Mouse (Mus musculus) heart, postnatal 25 days (tissue): ENCODE measurements around the gene Msi2. TPM values are rescaled to one million over a fixed set of nuclear protein-coding genes. Genes with fewer than 3 reads are reported as not detected.

Experiments
- DNase-seq: peaks from one replicate; pipeline ENCODE4 v3.0.0; 2022; ENCODE audit warnings: low spot score
- intact Hi-C: fragments of 180-260 bp; cut with DNase I; formaldehyde crosslinking; loops from one replicate; pipeline ENCODE4 v1.15.1; 2025
- total RNA-seq, 2 experiments: library from RNA; stranded (reverse); gene quantifications; 2 replicates each; pipeline ENCODE4 v1.2.3; 2021

Gene Msi2
- total RNA-seq, 2 experiments from 2014 or later = 191 to 211 TPM

DNA sequence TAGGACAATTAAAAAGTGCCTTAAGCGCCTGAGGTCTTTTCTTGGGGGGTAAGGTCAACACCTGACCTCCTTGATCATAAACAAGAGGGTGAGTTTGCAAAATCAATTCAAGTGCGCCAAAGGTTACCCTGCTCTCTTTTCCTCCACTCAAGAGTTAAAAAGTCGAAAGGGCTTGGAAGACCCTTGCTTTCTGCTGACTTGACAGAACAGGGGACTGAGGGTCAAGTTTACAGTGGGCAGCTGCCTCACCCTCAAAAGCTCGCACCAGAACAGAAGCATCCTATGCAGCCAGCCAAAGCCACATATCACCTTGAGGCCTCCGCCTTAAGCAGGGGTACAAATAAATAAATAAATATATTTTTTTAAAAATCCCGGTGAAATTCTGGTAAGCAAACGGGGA, 3.0 kb downstream of the Msi2 start:
- intact Hi-C loops = loop anchor here (2.0 to 5.0 kb wide), 2 partner anchors 76 to 93 kb away; no protein-coding TSS in a partner anchor

DNA sequence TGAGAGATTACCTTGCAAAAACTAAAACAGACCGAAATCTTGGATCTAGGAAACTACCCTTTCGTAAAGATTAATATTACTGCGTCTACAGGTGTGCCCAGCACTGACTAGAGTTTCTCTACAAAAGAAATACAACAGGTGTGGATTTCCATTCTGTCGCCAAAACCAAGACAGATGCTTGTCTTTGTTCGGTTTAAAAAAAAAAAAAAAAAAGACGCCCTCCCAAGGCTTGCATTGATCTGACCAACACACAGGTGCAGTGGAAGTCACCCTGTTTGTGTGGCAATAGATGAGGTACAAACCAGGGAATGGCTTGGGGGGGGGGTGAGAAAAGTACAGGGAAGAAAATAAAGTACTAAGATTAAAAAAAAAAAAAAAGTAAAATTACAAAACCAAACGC, 4.2 kb downstream of the Msi2 start:
- intact Hi-C loops = loop anchor here (2.0 kb wide), 1 partner anchor 75 kb away; no protein-coding TSS in a partner anchor
- DNase-seq = no peak

More for the DNA sequence above, 3.0 kb downstream of the Msi2 start:
- DNase-seq = no peak

DNA sequence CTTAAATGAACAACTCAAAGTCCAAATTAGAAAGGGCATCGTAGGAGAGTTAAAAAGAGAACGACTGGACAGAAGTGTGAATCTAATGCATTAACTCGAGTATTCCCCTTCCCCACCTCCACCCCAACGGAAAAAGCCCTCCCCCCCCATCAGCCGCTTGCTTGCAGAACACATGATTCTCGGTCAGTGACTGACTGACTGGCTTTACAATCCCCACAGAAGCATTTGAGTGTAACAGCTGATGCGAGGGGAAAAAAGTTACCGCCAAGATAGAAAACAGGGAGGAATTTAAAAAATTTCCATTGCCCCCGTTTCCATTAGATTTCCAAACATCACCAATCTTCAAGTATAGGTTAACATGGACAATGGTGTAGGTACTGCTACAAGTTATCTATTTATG, 4.8 kb downstream of the Msi2 start:
- intact Hi-C loops = loop anchor here (2.0 kb wide), 1 partner anchor 17 kb away; no protein-coding TSS in a partner anchor
- DNase-seq = no peak

DNA sequence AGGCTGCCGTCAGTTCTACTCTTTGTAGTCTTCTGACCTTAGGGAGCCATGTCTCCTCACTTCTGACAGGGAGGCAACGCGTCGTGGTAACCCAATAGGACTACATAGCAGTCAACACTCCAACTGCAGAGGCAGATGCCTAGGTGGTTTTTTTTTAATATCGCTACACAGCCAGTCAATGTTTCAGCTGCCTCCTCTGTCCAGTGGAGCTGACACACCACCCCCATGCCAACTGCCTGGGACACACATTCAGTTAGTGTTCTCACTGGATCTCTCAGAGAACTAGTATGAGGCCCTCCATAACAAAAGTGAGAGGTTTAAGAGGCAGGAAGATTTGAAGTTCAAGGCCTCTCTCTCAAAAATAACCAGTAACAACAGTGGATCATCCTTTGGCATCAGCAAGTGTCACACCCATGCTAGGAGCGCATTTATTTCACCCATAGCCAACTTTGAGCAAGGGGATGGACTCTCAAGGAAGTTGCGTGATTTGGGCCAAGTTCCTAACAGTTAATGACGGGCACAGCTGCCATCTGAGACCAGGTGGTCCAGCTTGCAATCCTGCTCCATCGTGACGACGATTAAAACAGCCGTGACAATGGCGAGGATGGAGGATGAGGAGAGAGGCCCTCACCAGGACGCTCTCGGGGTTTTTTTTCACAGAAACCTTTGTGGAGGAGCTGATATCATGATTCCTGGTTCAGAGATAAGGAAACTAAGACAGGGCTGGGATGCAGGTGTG, 8.3 kb downstream of the Msi2 start:
- no peak for DNase-seq
- intact Hi-C loops = no loop called here

DNA sequence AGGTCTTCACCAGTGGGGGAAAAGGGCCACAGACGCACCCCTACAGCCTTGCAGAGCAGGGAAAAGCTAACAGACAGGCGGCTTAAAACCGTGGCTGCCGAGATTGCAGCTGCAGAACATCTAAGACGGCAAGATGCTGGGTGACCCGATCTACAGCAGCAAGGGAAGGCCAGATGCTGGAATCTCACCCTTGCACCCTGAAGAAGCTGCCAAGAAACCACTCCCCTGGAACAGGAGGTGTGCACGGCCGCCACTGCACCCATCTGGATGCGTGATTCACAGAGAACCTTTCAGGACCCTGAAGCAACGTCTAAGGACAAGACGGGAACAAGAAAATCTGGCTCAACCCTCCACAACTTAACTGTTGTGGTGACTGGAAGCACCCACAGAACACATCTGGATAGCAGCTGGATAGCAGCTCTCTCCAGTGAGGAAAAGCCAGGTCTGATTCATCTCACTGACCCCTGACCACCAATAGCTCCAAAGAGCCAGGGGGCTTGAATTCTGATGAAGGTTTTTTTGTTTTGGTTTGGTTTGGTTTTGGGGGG, 11.0 kb downstream of the Msi2 start:
- intact Hi-C loops = no loop called here
- DNase-seq = no peak

DNA sequence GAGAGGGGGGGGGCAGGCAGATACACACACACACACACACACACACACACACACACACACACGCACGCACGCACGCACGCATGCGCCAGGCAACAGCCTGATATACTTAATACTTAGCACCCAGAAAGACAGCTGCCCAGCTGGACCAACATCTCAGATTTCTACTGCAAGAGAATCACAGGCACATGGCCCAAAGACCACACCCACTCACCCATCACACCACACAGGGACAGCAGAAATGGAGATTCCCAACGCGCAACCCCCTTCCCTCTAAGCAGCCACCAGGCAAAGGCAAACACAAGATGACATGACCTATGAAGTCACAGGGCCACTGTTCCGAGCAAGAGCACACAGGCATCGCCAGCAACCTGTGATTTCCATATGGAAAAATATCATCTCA, 13.6 kb downstream of the Msi2 start:
- intact Hi-C loops = loop anchor here (5.0 kb wide), 1 partner anchor 37 kb away; no protein-coding TSS in a partner anchor
- no peak for DNase-seq

DNA sequence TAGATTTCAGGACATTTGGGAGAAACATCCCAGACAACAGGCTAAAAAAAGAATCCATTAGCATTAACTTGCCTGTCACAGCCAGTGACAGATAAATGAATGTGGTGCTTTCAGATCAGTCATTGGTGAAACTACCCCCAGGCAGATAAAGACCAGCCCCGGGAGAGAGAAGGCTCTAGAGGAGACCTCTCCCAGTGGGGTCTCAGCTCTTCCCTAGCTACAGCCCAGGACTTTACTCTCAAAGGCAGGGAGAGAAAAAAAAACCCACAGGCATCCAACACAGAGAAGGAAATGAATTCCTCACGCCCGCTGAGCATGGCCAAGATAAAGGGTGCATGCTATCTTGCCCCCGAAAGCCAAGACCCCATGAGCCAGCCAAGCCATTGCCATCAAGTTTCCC, 15.1 kb downstream of the Msi2 start:
- DNase-seq = no peak
- intact Hi-C loops = loop anchor here (5.0 kb wide), 1 partner anchor 36 kb away; no protein-coding TSS in a partner anchor

DNA sequence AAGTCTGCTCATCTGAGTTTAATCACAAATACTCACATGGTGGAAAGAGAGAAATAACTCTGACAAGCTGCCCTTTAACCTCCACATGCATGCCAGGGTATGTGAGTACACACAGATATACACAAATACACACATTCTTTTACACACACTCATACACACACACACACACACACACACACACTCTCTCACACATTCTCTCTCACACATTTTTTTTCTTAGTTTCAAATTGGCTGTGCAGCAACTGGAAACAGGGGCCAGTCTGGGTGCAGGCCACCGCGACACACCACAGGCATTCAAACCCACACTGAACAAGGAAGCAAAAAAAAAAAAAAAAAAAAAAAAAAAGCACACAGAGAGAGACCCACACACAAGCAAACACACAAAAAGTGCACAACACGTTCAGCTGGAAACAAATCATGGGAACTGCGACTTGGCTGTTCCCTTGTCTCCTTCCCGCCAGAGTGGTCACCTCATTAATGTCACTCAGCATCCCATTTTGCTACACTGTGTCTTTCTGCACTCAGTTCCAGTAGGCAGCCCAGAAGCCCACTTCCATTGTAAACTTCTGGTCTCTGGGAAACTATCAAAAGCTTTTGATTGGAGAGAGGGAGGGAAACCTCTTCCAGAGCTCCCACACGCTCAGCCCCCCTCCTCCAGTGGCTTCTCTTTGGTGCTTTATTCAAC, 16.2 kb downstream of the Msi2 start:
- intact Hi-C loops = loop anchor here (5.0 kb wide), 1 partner anchor 35 kb away; no protein-coding TSS in a partner anchor
- DNase-seq = no peak

DNA sequence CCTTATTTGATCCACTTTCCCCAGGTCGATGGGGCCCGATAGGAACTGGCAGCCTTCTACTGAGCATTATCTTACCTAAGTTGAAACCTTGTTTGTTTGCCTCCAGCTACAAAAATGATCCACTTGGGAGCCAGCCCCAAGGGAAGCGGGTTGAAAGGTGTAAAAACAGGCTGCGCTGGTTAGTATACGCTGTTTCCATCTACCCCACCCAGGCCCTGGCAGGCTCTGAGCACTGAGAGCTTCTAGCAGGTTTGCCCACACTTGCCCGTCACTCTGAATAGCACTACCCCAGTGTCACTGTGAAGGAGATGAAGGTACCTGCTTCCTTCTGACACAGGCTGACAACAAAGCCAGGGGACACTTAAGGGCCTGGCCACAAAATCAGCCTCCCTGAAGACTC, 17.3 kb downstream of the Msi2 start:
- intact Hi-C loops = loop anchor here (5.0 kb wide), 1 partner anchor 34 kb away; no protein-coding TSS in a partner anchor
- no peak for DNase-seq

DNA sequence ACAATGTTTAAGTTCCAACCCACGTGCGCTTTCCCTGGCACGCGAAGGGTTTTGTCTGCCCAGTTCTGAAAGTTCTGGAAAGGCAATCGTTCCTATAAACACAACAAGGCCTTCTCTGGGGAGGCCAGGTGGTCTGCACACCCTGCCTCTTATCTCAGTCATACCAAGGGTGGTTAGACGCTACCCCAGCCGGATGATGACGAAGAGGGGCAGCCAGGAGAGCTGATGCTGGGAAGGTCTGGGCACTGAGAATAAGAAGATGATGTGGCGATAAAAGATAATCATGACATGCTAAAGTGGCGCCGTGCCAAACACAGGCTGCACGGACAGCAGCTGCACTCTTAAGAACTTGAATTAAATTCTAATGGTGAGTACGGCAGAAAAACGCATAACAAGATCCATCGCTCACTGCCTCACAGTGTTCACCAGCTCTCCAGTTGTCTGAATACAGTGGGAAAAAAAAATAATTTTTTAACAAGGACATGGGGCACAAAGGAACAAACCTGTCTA, 18.1 kb downstream of the Msi2 start:
- DNase-seq = no peak
- intact Hi-C loops = loop anchor here (5.0 kb wide), 1 partner anchor 33 kb away; no protein-coding TSS in a partner anchor

DNA sequence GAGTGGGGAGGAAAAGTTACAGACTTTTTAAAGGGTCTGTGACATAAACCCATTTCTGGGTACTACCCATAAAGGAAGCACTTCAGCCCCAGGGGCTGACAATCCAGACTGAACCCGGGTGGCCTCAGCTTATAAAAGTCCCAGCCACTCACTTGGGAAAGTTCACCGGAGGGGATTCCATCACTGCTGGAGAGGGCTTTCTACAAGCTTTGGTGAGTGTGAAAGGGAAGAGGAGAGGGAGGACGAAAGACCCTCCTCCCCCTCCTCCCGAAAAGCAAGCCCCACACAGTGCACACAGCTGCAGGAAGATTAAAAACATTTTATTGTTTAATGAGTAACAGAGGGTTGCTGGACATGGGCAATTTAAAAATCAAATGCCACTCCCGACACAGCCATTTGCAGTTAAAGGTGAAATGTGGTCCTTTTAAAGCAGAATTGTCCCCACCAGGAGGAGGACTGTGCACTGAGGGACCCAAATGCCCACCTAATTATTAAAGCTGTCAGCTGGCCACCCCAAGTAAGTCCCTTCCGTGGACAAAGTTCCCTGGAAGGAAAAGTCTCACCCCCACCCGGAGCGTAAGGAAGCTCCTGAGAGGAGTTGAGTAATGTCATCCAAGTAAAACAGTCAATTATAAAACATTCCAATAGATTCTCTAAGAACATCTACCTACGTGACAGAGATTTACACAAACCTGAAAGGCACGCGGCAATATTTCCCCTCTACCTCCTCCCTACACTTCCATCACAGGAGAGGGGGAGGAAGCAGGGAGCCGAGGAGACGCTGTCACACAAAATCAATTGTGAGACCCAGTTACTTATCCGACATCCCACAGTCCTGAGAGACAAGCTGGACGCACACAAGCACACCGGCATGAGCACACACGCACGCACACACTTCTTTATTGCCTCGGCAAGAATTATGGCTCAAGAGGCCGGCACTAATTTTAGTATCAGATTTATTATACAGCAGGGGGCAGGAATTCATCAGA, 24.1 kb downstream of the Msi2 start:
- DNase-seq = no peak
- intact Hi-C loops = no loop called here

DNA sequence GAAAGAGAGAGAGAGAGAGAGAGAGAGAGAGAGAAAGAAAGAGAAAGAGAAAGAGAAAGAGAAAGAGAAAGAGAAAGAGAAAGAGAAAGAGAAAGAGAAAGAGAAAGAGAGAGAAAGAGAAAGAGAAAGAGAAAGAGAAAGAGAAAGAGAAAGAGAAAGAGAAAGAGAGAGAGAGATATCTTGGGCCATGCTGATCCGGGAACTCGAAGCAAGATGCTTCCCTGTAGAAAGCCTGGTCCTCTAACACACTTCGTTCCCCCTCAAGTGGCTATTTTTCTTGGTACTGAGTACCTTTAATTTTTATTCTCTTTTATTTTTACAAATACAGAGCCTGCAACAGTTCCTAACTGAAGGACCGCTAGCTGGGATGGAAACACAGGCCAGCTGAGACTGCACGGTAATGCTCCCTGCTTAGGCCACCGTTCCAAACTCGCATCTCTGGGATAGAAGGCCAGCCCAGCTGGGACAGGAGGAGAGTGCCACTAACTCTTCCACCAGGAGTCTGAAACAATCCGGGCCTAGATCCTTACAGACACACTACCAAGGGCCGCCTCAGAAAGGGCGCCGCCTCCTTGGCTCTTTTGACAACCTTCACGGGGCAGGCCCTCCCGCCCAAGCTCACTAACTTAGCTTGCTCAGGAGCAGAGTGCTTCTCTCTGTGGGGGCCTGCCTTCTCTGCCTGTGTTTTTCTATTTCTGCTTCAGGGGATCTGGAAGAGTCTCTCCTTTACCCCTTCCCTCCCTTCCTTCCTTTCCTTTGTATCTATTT, 25.1 kb downstream of the Msi2 start:
- no peak for DNase-seq
- intact Hi-C loops = no loop called here

DNA sequence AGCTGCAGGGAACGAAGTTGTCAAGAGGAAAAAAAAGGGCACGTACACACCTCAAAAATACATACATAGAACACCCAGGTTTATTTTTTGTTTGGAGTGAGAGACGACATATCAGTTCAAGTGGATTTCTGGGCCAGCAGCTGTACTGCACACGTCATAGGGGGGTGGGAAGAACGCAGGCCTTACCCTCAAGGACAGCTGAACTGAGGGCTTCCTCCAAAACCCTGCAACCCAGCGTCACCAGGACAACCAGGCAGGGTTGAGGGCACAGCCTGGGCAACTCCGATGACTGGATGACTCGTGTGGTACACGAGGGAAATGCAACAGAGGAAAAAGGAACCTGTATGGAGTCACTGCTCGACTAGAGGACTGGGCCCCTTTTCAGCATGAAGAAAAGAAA, 25.9 kb downstream of the Msi2 start:
- DNase-seq = no peak
- intact Hi-C loops = no loop called here

DNA sequence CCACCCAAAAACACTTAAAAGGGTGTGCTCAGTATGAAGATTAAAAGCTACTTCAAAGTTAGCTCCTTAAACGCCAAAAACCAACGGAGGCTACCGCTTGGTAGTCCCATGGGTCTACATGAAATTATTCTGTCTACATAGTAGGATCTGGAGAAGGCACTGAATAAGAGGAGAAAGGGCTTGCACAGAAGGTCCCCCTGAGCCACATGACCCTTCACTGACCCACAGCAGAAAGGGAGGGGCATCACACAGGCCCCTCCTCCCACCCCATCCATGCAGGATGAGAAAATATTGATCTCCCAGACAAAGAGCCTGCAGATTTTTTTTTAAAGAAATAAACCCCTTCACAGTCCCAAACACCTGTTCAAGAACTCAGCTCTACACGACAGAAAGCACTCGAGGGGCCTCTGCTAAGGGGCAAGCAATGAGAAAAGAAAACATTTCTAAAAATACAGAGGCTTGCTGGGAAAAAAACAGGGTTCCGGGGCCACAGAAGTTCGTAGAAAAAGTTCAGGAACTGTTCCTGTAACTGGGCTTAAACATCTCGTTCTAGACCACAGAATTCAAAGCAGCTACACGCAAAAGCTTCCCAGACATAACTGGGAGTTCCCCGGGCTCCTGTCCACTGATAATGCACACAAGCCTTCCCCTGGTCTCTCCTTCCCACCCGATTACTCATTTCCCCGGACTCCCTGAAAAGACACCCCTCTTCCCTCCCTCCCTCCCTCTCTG, 27.6 kb downstream of the Msi2 start:
- intact Hi-C loops = no loop called here
- DNase-seq = no peak

DNA sequence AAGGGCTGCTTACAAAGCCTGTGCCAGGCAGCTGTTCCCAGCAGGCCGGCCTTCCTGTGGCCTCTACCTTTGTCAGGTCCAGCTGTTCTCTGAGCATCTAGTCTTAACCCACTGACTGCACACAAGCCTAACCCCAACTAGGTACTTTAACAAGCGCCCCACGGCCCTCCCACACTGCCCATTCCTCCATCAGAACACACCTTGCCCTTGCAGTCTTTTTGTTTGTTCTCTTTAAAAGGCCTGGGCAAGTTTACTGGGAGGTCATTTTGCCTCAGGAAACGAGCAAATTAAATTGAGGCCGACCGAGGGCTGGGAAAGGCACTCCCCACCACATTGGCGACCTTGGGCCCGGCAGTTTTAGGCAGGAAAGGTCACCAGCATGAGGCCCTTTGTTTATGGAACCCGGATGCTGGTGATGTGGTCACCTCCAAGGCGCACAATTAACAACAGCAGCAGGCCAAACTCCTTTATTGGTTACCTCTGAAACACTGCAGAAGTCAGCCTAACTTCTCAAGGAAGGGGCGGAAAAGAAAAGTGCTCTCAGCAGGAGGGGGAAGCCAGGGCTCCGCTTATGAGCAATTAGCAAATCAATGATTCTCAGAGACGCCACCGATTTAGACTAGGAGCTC, 28.4 kb downstream of the Msi2 start:
- intact Hi-C loops = no loop called here

DNA sequence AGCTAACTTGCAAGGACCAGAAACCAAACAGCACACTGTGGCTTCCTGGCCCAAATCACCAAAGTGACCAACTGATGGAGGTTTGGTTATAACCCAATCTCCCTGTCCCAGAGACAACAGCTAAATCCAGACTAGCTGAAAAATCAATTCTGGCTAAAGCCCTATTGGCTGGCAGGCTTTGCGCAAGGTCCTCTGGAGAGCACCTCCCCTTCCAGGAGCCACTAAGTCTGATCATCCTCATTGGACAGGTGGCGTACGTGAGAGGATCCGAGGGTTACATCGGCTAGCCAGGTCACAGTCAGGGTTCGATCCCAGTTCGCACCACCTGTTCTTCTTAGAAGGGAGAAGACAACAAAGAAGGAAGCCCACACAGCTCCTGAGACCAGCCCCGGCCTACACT, 29.7 kb downstream of the Msi2 start:
- intact Hi-C loops = no loop called here
- DNase-seq = no peak

More for the DNA sequence above, 28.4 kb downstream of the Msi2 start:
- no peak for DNase-seq

DNA sequence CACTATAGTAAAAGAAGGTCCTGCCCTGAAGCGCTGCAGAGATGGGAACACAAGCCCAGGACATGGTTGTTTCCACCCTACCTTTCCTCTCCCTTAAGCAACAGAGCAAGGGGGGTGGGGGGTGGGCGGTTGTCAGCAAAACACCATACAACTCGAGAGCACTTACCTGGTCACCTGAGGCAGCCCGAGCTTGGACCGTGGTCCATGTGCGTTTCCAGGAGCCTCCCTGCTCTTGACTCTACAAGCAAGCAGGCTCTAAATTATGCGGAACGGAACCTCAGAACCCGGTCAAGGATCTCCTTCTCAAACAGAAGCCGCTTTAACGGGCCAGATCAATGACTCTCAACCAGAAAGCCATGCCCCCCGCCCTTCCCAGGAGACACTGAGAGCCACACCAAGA, 30.6 kb downstream of the Msi2 start:
- no peak for DNase-seq
- intact Hi-C loops = no loop called here

DNA sequence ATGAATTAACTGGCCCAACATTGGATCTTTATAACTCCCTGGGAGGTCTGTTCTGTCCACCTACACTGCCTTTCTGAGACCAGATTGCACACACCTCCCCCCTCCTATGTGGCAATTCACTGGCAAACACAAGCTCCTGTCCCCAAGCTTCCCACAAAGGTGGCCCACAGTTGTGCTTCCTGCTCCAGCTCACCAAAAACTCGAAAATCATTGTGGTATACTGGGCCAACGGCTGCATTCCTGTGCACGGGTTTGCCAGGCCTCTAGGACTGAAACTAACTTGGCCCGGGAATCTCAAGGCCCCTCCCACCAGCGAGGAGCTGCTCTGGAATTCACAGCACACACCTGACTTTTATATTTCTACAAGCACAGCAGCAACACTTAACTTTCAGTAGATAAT, 31.3 kb downstream of the Msi2 start:
- DNase-seq = no peak

More for the DNA sequence above, 31.3 kb downstream of the Msi2 start:
- intact Hi-C loops = no loop called here
